Mouse (Mus musculus) megakaryocyte progenitor cell, adult 5-6 weeks (primary cell): Measurements from ENCODE around the gene Lasp1. TPM values are rescaled to one million over a fixed set of nuclear protein-coding genes. Genes with fewer than 3 reads are reported as not detected.

Source experiments
- ATAC-seq: replicated peaks from 2 replicates; pipeline ENCODE4 v1.8.0; 2016; ENCODE audit warnings: mild to moderate bottlenecking, moderate TSS enrichment, inconsistent platforms; ENCODE audit not compliant: poor library complexity
- total RNA-seq, 2 experiments: library from RNA; stranded (forward) in 1 of 2; stranded (reverse) in 1 of 2; fragments of 157-497, 149-512 nt in 1 of 2; fragments of 200-1000 nt in 1 of 2; gene quantifications; 2 replicates each; pipeline versions ENCODE4 v1.2.3 to v1.2.4; 2015 to 2017

The Lasp1 gene
- total RNA-seq, 2 experiments from 2014 or later, result 40.1 to 139 TPM

DNA sequence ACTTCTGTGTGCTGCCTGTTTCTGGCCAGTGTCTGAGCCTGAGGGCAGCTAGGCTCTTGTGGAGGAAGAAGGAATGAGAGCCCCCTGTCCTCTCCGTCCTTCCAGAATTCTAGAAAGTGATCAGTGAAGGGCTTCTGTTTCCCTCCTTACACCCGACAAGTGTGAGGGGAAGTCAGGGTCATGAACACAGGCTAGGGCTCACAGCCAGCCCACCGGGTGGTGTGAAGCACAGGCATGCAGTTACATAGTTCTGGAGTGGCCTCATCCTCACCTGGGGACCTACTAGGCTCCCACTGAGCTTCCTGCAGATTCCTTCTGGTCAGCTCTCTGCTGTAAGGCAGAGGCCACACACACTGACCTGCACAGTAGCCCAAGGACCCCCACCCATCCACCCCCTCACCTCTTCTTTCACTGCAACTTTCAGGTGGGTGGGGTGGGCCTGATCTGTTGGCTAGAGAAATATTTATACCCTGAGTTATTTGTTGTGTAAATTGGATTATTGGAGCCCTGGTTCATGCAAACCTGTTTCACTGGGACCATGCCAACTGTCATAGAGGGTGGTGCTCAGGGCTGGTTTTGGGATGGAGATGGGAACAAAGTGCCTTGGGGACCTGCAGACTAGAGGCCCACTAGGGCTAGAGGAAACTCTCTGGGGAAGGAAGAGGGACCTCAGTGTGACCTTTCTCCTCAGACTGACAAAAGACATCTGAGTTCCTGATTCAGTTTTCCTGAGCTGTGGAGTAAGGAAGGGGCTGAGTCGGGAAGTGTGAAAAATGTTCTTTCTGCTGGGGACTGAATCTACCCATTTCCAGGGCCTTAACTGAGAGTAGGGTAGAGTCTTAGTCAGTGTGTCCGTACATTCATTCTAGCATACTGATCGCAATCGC is 10.7 kb downstream of the Lasp1 start:
- no peak for ATAC-seq

DNA sequence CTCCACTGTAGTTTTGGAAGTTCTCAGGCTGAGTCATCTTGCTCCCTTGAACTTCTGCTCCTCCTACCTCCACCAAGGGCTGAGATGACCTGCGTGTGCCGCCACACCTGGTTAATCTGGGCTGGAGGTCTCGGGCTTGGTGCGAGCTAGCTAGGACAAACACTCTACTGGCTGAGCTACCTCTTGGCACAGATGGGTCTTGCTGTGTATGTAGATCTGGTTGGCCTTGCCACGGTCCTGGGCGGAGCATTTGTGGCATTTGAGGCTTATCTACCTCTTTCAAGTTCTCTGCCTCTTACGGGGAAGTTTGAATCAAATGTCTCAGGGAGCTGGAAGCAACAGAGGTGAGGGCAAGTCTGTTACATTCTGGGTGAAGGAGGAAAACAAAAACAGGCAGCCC is 11.6 kb downstream of the Lasp1 start:
- peak; percentile 63; the same call in 1 of the 2 replicates for ATAC-seq

DNA sequence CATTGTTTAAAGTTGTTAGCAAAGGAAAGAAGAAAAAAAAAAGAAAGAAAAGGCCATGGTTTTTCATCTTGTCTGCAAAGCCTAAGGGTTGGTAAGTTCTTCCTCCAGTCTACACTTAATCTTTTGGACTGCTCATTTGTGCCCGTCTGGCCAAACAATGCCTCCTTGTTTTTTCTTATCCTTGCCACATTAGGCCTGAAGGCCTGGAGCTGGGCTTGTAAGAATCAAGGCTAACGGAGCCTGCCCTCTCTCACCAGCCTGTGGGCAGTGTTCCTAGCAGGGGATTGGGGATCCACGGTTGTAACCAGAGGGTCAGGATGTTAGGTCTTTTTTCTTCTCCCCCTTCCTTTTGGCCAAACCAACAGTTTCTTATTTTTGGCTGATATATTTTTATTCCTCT is 12.2 kb downstream of the Lasp1 start:
- ATAC-seq, result no peak

DNA sequence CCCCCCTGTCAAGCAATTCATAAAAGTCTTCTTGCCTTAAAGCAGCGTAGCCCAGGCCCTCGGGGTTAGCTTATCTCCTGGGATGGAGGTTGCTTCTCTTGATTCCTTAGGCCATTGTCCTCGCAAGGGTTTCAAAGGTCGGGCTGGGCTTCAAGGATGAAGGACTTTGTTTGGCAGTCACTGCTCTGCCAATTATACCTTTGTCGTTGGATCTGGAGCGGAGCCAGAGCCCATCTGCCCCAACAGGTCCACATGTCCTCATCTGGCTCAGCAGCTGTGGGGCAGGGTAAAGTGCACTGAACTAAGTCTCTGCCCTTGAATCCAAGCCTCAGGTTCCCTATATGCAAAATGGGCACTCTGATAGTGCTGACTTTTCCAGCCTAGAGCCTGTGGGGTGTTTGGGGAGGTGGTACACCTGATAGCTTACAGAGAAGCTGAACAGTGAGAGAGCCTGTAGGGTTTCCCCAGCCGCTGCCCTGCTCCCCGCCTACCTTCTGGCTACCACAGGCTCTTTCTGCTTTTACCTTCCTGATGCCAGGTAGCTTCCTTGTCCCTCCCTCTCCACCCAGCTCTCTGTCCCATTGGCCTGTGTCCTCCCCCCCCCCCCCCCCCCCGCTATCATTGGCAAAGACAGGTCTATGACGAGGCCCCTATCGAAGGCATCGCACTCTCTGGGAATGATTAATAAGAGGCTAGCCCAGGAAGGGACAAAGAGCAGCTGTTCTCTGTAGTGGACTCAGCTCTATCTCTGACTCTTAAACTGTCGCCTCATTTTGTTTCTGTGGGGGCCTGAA is 13.0 kb downstream of the Lasp1 start:
- no peak for ATAC-seq

DNA sequence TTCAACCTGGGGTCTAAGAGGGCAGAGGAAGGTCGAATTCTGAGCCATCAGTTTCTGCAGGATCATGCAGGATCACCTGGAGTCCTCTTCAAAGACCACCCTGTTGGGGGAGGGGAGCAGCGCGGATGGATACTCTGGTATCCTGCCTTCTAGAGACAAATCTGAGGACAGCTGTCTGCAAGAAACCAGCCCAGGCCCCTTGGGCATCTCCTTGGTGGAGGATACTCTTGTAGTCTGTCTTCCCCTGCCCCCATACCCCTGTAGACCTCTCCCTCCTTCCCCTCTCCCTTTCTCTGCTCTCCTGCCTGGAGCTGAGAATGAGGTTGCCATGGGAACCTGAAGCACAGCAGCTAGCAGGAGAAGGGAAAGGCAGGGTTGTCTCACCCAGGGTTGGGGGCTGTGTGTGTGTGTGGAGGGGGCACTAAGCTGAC is 13.7 kb downstream of the Lasp1 start:
- no peak for ATAC-seq

DNA sequence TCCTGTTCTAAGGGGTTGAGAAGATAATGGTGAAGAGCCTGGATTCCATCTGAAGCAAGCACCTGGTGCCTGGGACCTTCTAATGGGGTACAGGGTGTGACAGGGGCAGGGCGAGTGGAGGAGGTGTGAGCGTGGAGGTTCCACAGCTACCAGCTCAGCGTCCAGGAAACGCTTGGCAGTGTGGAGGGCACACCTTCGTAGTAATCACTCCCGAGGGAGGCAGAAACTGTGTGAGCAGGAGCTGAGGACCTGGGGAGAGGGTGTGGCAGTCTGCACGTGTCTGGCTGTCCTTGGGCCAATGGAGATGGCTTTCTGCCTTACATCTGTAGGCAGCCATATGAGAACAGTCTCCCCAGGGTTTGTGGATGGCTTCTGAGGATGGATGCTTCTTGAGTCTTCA is 14.3 kb downstream of the Lasp1 start:
- ATAC-seq, result no peak

DNA sequence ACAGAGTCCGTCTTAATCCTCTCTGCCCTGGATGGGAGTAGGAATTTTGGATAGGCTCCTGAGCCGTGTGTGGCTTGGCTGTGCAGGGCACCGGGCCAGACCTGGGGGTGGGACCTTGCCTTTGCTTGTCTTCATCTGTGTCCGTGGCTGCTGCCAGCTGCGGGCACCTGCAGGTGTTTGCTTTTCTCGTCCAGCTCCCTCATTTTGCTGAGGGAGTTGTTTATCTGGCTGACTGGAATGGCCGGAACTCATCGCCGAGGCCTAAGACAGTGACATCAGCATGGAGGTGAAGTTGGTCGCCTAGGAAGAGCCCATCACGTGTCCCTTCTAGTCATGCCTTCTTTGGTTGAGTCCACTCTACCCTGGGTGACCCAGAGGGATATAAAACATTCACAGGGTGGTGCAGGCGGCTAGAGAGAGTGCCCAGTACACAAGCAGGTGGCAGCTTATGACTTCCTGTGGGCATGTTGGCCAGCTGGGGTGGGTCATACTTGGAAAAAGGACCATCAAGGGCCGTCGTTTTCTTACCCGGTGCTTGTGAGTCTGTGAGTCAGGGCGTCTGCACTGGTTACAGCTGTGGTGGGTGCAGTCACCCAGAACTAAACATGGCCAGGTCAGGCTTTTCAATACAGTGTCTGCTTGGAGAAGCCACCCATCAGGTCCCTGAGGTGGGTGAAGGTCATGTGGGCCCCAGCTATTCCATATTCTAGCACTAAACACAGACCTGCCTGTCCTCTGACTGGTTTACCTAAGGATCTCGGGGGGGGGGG is 15.1 kb downstream of the Lasp1 start:
- ATAC-seq, result no peak

DNA sequence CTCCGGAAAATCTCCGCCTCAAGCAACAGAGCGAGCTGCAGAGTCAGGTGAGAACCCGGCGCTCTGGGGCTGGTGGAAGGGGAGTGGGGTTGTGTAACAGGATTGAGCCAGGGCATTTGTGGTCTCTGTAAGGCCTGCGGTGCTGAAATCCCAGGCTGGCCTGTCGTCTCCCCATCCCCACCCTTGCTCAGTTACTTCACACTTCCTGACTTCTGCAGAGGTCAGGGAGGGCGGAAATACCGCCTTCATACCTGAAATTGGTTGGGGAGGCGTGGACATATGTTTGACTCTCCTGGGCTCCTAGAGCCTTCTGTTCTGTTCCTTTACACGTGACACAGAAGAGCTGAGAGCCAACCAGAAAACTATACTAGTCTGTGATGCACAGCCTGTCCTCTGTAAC is 16.9 kb downstream of the Lasp1 start:
- peak; percentile 72 for ATAC-seq

DNA sequence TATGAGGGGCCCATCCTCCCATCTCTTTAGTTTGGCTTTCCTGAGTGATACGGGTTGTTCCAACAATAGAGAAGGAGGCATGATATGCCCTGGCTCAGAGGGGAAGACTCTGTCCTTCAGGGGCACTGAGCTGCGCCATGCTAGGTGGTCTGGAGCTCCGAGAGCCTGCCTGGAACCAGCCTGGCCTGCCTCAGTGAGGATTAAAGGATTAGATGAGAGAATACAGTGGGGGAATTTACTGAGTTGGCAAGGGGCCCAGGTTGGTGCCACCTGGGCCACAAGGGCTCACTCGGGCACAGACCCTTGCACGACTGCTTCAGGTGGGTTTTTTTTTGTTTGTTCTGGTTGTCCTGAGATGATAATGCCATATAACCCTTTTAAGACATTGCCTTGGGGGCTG is 17.4 kb downstream of the Lasp1 start:
- no peak for ATAC-seq

DNA sequence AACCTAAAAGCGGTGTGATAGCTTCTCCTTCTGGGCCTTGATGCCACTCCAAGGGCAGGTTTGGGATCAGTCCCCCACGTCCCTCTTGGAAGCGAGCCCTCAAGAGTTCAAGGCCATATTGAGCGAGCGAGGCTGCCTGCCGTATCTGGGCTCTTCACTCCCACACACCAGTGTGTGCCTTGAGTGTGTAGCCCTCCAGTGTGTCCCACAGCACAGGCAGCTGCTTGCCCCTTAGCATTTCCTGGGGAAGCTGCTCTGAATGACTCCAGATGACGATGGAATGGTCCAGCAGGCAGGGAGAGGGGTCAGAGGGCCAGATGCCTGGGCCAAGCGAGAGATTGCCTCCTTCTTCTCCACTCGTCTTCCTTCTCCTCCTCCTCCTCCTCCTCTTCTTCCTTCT is 18.1 kb downstream of the Lasp1 start:
- no peak for ATAC-seq

DNA sequence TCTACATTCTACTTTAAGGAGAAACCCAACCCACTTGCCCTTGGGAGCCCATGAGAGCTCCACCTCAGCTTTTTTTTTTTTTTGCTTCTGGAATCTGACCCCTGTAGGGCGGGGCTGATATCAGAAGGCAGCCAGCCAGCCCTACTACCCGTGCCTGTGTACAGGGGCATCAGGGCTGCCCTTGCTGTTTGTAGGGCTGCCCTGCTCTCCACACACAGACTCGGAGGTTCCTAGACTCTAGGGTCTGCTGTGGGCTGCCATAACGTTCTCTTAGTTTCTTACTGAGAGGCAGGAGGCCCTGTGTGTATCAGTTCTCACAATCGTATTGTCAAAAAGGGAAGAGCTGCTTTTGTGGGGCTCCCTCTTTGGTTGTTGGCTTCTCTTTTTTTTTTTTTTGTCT is 18.6 kb downstream of the Lasp1 start:
- peak; percentile 47 for ATAC-seq

DNA sequence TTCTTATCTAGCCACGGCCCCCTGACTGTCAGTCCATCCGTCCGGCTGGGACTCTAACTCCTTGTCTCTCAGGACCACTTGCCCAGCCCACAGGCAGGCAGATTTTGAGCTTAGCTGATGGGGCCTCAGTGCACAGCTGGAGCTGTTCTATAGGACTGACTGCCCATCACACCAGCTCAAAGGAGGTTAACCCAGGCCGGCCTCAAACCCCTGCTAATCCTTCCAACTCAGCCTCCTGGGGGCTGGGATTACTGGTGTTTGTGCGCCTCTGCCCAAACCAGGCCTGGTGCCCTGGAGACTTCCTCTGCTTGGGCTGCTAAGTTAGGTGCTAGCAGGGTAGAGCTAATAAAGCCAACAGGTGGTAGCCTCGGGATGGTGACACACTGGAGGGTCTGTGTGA is 19.2 kb downstream of the Lasp1 start:
- ATAC-seq, result no peak

DNA sequence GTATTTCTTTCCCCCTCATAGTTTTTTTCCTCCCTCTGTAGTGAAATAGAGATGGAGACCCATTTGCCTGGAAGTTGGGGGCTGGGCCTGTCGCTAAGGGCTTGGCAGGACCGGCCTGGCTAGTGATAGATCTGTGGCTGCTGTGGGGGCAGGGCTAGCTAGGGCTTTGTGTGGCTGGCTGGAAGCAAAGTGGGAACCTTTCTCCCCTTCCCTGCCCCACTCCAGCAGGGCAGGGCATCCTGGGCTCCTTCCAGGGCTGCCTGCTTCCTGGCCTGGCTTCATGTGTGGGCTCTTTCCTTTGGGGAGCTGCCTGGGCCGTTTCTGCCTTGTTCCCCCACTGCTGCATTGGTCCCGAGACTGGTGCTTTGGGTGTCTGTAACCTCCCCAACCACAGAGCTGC is 19.8 kb downstream of the Lasp1 start:
- no peak for ATAC-seq

DNA sequence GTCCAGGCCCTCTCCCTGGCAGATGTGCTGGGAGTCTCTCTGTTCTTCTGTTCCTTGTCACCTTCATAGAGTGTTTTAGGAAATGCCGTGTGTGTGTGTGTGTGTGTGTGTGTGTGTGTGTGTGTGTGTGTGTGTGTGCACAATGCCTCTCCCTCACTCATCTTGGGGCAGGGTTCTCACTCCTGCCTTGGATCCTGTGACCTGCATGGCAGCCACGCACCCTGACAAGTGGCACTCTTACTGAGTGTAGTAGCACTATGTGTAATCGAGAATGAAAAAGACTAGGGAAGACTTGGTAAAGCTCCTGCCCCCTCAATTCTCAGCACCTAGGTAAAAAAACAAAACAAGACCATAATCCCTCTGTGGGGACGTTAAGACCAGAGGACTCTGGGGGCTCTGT is 20.3 kb downstream of the Lasp1 start:
- ATAC-seq, result no peak

DNA sequence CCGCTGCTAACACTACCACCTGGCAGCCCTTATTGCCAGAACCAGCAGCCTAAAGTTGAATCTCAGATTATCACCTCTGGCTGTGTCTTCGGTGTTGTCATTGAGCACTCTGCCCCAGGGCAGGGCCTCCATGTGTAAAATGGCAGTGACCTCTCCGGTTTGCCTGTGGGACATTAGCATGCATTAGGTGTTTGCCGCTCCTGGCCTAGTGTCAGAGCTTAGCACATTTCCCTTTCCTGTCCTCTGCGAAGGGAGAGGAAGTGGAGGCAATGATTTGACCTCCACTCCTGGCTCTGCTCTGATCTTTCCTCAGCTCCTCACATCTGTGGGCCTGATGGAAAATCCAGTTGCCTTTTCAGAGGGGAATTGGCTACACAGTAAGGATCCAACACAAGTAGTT is 21.1 kb downstream of the Lasp1 start:
- no peak for ATAC-seq

DNA sequence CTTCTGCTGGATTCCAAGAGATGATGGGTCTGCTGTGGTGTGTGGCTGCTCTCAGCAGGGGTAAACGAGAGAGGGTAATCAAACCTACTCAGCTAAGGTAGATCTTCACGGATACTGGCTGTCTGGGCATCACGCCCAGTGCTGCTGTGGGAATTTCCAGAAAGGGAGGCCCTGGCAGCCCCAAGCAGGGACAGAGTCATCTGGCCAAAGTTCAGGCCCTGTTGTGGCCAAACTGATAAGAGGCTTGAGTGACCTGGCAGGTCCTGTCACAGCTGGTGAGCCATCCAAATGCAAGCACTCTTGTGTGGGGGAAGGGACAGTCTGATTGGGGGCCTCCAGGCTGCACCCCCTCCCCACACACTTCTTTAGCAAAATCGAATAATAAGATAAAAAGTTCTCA is 22.0 kb downstream of the Lasp1 start:
- ATAC-seq, result no peak

DNA sequence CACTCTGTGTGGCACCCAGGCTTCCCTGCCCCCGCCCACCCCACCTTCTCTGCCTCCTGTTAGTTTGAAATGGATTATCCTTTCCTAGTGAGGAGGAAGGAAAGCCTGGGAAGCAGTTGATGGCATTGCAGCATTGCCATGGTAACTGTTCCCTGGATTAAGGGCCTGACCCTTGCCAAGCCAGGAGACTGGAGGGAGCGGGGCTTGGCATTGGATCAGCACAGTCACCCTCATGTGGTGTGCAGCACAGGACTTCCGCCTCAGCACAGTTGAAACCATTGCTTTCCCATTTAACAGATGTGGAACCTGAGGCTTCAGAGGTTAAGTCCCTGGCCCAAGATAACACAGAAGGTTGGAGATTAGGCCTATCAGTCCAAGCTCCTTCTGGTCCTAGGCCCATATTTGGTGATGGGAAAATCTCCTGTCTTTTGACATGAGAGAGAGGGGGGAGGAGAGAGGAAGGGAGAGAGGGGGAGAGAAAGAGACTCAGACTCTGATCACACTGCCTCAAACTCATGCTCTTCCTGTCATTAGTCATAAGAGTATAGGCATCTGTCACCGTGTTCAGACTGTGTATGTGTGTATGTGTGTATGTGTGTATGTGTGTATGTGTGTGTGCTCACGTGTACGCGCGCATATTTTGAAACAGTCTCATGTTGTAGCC is 22.7 kb downstream of the Lasp1 start:
- no peak for ATAC-seq

DNA sequence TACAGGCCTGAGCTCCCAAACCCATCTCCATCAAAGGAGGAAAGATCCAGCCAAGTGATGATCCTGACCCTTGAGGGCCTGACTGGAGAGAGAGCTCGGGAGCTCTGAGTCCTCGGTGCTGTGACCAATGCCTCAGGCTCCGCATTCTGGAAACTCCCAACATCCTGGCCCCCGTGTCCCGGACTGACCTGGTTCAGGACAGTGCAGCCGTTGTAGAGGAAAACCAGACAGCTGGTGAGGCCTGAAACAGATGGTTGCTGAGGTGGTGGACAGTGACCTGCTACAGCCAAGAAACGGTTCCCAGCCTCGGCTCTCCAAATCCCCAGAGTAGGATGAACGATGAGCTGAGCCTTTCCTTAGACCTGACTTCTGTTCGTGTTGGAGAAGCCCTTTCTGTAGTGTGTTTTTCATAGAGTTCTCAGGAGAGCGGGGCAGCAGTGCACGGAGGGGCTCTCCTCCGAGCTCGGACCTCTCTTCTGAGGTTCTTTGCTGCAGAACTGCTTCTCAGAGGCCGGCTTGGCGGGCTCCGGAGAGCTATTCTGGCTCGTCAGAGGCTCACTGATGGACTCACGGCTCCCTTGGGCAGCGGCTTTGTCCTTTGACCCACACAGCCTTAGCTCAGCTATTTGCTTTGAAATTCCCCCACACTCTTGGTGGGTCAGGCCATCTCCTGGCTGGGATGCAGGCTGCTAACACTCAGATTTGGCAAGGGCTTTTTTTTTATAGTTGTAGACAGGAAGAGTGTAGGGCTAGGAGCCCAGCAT is 24.2 kb downstream of the Lasp1 start:
- ATAC-seq, result no peak

DNA sequence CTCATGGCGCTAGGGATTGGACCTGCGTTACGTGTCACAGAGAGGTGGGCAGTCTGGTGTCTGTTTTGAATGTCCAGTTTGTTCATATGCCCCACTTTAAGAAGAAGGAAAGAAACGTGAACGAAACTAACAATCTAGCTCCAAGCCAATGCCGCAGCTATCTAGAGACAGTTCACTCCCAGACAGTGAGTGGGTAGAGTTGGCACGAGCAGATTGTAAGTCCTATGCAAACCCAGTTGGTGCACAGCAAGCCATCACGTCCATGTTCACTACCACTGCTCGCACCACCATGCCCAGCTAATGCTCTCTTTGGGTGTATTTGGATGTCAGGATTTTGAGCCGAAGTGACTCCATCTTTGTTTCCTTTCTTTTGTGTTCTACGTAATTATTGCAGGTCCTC is 25.4 kb downstream of the Lasp1 start:
- ATAC-seq, result no peak

DNA sequence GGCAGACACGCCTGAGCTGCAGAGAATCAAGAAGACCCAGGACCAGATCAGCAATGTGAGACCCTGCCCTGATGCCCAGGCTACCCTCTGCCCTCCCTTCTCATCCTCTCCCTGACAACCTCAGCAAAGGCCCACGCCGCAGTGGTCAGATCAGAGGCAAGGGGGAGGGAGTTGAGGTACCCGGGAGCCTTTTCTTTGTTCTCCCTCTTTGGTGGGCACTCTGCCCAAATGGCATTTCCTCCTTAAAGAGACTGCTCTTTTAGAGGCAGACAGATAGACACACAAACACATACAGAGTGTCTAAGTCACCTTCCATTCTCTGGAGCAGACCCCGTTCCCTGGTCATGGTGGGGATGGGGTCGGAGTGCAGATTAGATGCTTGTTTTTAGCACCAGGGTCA is 26.1 kb downstream of the Lasp1 start:
- no peak for ATAC-seq
